Mouse (Mus musculus): ENCODE data around the gene Lama4. TPM values are rescaled to one million over a fixed set of nuclear protein-coding genes. Genes with fewer than 3 reads are reported as not detected.

Gene Lama4
- total RNA-seq (2021) = 10 to 100 TPM; 10.4 to 11.7 TPM

GRCm38 (mm10) chr10:38965075-38965781 lies at the start of gene Lama4:
Gene Lama4 (plus strand): TSS chr10:38965515.
- intact Hi-C loops (cut with DNase I) = loop anchor here (5.0 kb wide), 1 partner anchor 88 kb away; no protein-coding TSS in a partner anchor
- peak; percentile 32 to 40 for DNase-seq (ENCODE audit: low spot score in 2 of 2)

- intact Hi-C loops (cut with DNase I) = no loop called here
- no peak for DNase-seq (ENCODE audit: low spot score in 2 of 2)
These were observed 49.2 kb upstream of the Lama4 start for GRCm38 (mm10) chr10:38916027-38916617.

GRCm38 (mm10) chr10:38928940-38929697 lies 36.2 kb upstream of the Lama4 start:
- intact Hi-C loops (cut with DNase I) = no loop called here
- no peak for DNase-seq (ENCODE audit: low spot score in 2 of 2)

- intact Hi-C loops (cut with DNase I) = no loop called here
- no peak for DNase-seq (ENCODE audit: low spot score in 2 of 2)
These were observed 20.6 kb upstream of the Lama4 start for GRCm38 (mm10) chr10:38944701-38945100.

GRCm38 (mm10) chr10:38961920-38962319 lies 3.4 kb upstream of the Lama4 start:
- intact Hi-C loops (cut with DNase I) = loop anchor here (5.0 kb wide), 1 partner anchor 55 kb away; no protein-coding TSS in a partner anchor
- DNase-seq (ENCODE audit: low spot score in 2 of 2) = peak in 1 of 2 experiments; percentile 33

GRCm38 (mm10) chr10:38964719-38965074 lies 618 bp upstream of the Lama4 start:
- intact Hi-C loops (cut with DNase I) = loop anchor here (5.0 kb wide), 2 partner anchors 57 to 87 kb away; no protein-coding TSS in a partner anchor
- DNase-seq (ENCODE audit: low spot score in 2 of 2) = no peak

GRCm38 (mm10) chr10:38965857-38966256 lies 542 bp downstream of the Lama4 start:
- DNase-seq (ENCODE audit: low spot score in 2 of 2) = peak in 1 of 2 experiments; percentile 7
- intact Hi-C loops (cut with DNase I) = loop anchor here (5.0 kb wide), 1 partner anchor 89 kb away; no protein-coding TSS in a partner anchor

GRCm38 (mm10) chr10:38966646-38967045 lies 1.3 kb downstream of the Lama4 start:
- no peak for DNase-seq (ENCODE audit: low spot score in 2 of 2)
- intact Hi-C loops (cut with DNase I) = loop anchor here (5.0 kb wide), 1 partner anchor 89 kb away; no protein-coding TSS in a partner anchor

- no peak for DNase-seq (ENCODE audit: low spot score in 2 of 2)
- intact Hi-C loops (cut with DNase I) = loop anchor here (5.0 kb wide), 1 partner anchor 91 kb away; no protein-coding TSS in a partner anchor
These were observed 3.2 kb downstream of the Lama4 start for GRCm38 (mm10) chr10:38968326-38969072.

GRCm38 (mm10) chr10:38969543-38969942 lies 4.2 kb downstream of the Lama4 start:
- no peak for DNase-seq (ENCODE audit: low spot score in 2 of 2)
- intact Hi-C loops (cut with DNase I) = loop anchor here (5.0 kb wide), 1 partner anchor 92 kb away; no protein-coding TSS in a partner anchor

- intact Hi-C loops (cut with DNase I) = loop anchor here (5.0 kb wide), 1 partner anchor 93 kb away; no protein-coding TSS in a partner anchor
- DNase-seq (ENCODE audit: low spot score in 2 of 2) = no peak
These were observed 4.7 kb downstream of the Lama4 start for GRCm38 (mm10) chr10:38969975-38970374.

GRCm38 (mm10) chr10:38972221-38972946 lies 7.1 kb downstream of the Lama4 start:
- no peak for DNase-seq (ENCODE audit: low spot score in 2 of 2)
- intact Hi-C loops (cut with DNase I) = no loop called here

GRCm38 (mm10) chr10:38973016-38973415 lies 7.7 kb downstream of the Lama4 start:
- intact Hi-C loops (cut with DNase I) = no loop called here
- DNase-seq (ENCODE audit: low spot score in 2 of 2) = no peak

- intact Hi-C loops (cut with DNase I) = loop anchor here (5.0 kb wide), 1 partner anchor 39 kb away; no protein-coding TSS in a partner anchor
These were observed 12.9 kb downstream of the Lama4 start for GRCm38 (mm10) chr10:38978195-38978594.

GRCm38 (mm10) chr10:38979699-38980098 lies 14.4 kb downstream of the Lama4 start:
- no peak for DNase-seq (ENCODE audit: low spot score in 2 of 2)
- intact Hi-C loops (cut with DNase I) = loop anchor here (5.0 kb wide), 1 partner anchor 38 kb away; no protein-coding TSS in a partner anchor

More at GRCm38 (mm10) chr10:38978195-38978594, 12.9 kb downstream of the Lama4 start:
- no peak for DNase-seq (ENCODE audit: low spot score in 2 of 2)

- intact Hi-C loops (cut with DNase I) = no loop called here
- DNase-seq (ENCODE audit: low spot score in 2 of 2) = no peak
These were observed 15.7 kb downstream of the Lama4 start for GRCm38 (mm10) chr10:38980980-38981379.

GRCm38 (mm10) chr10:38984358-38985075 lies 19.2 kb downstream of the Lama4 start:
- intact Hi-C loops (cut with DNase I) = no loop called here

GRCm38 (mm10) chr10:38986053-38986452 lies 20.7 kb downstream of the Lama4 start:
- DNase-seq (ENCODE audit: low spot score in 2 of 2) = no peak
- intact Hi-C loops (cut with DNase I) = no loop called here

More at GRCm38 (mm10) chr10:38984358-38985075, 19.2 kb downstream of the Lama4 start:
- DNase-seq (ENCODE audit: low spot score in 2 of 2) = no peak

Measured in left cerebral cortex, postnatal 25 days (tissue).